Mouse (Mus musculus) fibroblast of lung, adult 2 months (primary cell): ENCODE results near the gene Dlg2.

Source experiments
- DNase-seq: peaks from one replicate; pipeline ENCODE4 v3.0.0-alpha.2; 2011; ENCODE audit warnings: low read depth

Gene Dlg2

GRCm38 (mm10) chr7:91919099-91919498 lies 1442.6 kb downstream of the Dlg2 start:
- no peak for DNase-seq

DNA sequence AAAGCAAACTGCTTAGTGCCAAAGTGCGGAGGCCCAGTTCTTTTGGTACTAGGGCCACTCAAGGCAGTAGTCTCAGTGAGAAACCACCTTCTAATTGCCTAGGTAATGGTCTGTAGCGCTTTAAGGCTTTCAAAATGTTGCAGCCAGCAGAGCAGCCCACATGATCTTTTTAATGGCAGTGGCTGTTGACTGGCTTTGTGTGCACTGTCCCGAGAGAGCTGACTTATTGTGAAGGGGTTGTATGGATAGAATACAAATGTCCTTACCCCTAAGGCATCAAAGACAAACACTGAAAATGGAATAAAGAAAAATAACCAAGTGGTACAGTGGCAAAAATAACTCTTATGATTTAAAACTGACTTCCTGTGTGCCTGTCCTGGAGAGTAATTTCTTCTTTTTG lies 1443.3 kb downstream of the Dlg2 start:
- DNase-seq = no peak

GRCm38 (mm10) chr7:91934881-91935597 lies 1458.6 kb downstream of the Dlg2 start:
- no peak for DNase-seq

GRCm38 (mm10) chr7:91936193-91936592 lies 1459.7 kb downstream of the Dlg2 start:
- no peak for DNase-seq

GRCm38 (mm10) chr7:91943224-91943623 lies 1466.8 kb downstream of the Dlg2 start:
- no peak for DNase-seq

DNA sequence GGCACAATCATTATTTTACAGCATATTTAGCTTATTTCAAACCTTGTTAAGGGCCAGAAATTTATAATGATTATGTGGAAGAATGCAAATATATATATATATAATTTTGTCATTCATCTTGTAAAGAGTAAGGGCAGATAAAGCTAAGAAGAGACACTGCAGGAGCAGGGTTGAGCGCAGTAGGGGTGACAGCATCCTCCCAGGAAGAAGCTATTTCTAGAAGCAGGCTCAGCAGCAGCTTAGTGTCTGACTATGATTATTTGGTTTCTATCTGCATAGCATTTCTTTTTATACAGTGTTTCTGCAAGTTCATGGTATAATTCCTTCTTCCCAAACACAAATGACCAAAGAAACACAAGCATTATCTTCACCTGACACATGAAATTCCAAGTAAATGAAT lies 1479.1 kb downstream of the Dlg2 start:
- no peak for DNase-seq

DNA sequence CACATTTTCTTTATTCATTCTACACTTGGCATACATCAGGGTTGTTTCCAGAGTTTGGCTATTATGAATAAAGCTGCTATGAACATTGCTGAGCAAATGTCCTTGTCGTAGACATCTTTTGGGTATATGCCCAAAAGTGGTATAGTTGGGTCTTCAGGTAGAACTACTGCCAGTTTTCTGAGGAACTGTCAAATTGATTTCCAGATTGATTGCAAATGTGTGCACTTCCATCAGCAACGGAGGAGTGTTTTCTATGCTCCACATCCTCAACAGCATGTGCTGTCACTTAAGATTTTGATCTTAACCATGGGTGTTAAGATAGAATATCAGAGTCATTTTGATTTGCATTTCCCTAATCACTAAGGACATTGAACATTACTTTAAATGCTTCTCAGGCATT lies 1486.5 kb downstream of the Dlg2 start:
- DNase-seq = no peak

GRCm38 (mm10) chr7:91972970-91973369 lies 1496.5 kb downstream of the Dlg2 start:
- DNase-seq = no peak

GRCm38 (mm10) chr7:92003769-92004455 lies 1527.4 kb downstream of the Dlg2 start:
- DNase-seq = no peak

DNA sequence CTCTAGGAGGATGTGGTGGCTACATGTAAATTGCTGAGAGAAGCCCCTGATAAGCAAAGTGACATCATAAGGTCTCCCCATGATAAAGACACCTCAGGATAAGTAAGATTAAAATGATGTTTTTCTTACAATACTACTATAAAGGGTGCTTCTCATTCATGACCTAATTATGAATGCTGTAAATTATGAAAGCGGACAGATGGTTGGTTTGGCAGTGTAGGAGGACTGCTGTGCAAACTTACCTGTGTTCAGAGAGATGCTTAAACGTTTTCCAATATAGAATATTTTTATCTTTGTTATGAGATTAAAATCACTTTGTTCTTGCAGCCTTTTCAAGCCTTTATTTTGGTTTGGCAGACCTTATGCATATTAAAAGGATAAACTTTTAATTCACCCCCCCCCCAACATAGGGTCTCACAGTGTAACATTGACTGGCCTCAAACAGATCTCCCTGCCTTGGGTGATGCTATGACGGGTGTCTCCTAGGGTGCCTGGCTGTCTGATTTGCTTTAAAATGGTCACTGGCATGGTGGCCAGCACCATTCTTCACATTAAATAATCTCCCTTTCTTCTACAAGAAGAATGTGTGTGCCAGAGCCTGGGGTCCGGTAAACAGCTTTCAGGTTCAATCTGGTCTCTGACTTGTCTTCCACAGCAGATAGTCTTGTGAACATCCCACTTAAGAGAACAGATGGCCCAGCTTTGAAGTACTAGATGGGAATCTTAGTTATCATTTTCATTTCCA lies 1529.4 kb downstream of the Dlg2 start:
- DNase-seq = no peak

- no peak for DNase-seq
Measured at GRCm38 (mm10) chr7:92008702-92009101, 1532.2 kb downstream of the Dlg2 start.

DNA sequence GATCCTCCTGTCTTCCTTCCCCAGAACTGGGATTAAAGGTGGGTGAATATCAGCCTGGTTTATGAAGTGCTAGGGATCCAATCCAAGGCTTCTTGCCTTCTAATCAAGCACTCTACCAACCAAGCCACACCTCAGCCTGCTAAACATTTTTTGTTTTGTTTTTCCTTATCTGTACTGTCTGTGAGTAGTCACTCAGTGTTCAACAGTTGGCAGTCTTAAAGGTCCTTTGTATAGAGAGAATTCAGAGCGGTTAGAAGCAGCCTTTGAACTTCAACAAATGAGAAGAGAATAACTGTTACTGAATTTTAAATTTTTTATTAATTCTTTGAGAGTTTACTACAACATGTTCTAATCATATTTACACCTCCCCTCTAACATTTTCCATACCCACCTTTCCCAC lies 1548.5 kb downstream of the Dlg2 start:
- no peak for DNase-seq

DNA sequence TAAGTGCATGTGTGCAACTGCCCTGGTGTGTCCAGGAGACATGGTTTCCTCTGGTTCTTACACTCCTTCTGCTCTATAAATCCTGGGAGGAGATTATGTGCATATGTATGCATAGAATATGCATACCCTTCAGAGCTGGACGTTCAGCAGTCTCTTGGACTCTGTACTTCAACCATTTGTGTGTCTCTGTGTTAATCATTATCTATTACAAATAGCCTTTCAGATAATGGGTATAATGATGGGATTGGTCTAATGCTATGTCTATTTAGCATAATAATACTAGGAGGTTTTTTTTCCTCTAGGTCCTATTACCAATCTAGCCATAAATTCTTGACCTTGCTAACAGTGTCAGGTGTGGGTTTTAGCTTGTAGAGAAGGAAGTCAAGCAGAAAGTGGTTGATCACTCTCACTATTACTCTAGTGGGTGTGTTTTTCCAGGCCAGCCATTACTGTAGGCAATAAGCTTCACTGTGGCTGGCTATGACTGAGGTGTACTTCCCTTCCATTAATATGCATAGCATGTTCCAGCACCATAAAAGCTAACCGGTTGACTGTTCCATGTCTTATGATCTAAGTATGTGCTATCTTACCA lies 1549.1 kb downstream of the Dlg2 start:
- DNase-seq = no peak

GRCm38 (mm10) chr7:92027049-92027448 lies 1550.6 kb downstream of the Dlg2 start:
- peak; percentile 14 for DNase-seq

DNA sequence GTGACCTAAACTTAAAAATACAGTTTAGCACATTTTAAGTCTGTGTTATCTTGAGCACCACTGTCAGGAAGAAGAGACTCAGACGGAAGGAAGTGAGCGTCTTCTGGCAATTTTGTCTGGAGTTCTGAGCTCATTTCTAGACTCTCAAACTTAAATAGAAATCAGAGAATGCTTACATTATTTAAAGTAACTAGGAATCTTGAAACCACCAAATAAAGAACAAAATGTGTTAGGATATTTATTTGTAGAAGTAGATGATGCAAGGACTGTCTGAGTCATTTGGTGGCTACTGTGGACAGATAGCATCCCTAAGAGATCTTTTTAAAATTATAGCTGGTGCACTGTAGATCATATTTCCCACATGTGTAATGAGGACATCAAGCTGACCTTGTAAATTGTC lies 1557.8 kb downstream of the Dlg2 start:
- DNase-seq = no peak

DNA sequence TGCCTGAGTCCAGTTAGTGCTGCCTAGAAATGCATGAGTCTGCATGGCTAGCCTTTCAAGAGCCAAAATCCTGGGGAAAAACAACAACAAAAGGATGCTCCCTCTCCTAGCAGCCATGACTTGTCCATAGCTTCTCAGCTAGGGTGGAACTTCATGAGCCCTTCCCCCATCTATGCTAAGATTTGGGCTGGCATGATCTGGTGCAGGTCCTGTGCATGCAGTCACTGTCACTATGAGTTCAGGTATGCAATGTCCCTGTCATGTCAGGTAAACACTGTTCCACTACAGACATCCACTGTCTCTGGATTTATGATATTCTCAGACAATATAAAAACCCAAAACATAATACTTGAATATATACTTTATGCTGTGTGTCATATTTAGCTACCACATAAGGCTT lies 1563.7 kb downstream of the Dlg2 start:
- DNase-seq = no peak

- no peak for DNase-seq
Measured at GRCm38 (mm10) chr7:92040785-92041411, 1564.4 kb downstream of the Dlg2 start.

DNA sequence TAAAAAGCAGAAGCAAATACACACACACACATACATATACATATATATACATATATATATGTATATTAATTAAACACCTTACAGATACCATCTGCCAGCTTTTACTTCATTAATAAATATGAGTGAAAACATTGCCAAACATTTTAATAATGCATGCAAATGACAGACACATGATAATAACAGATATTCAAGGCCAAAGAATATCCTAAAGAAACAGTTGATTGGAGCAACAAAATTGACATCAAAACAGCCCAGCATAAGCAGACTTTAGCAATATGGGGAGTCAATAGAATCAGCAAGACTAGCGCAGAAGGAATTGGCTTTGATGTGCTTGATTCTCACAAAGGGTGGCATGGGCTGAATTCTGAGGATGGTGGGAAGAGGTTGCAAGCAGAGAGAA lies 1568.5 kb downstream of the Dlg2 start:
- no peak for DNase-seq

DNA sequence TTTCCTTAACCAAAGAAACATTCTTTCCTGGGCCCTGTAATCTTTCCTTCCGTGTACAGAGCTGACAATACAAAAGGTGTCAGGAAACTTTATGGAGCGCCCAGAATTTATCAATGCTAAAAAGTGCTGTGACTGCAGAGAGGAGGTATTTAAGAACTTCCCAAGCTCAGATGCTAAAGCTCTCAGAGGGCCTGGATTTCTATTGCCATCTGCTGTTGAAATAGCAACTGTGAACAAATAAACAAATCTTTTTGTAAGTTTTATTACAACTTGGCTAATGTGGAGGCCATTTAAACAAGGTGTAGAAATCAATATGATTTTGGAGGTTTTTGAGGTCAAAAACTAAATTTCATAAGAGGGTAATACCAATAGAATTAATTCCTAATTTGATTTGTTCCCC lies 1570.8 kb downstream of the Dlg2 start:
- DNase-seq = no peak

- no peak for DNase-seq
Measured at GRCm38 (mm10) chr7:92048876-92049275, 1572.4 kb downstream of the Dlg2 start.

- DNase-seq = no peak
Measured at GRCm38 (mm10) chr7:92066851-92067250, 1590.4 kb downstream of the Dlg2 start.

DNA sequence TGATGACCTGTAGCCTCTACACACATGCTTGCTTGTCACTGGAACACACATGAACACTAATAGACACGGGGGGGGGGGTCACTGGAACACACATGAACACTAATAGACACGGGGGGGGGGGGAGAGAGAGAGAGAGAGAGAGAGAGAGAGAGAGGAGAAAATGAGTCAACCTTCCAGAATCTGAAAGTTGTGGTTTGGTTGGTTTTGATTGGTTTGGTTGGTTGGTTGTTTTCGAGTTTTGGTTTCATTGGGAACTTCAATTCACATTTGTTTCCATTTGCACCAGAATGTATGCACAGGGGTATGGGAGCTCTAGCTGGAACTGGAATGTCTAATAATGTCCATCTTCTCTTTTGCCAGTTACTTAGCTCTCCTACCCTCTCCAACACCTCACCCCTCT lies 1611.0 kb downstream of the Dlg2 start:
- no peak for DNase-seq
